Mouse (Mus musculus) embryo, embryonic 11.5 days (tissue): ENCODE measurements around the gene Rbm7.
"Not testable (repeated sequence)": the region's sequence is repeated elsewhere in the genome, so short reads cannot be mapped to it uniquely, and the experiment has no call there.

ENCODE experiments used
- DNase-seq: peaks from one replicate; pipeline ENCODE4 v3.0.0-alpha.2; 2012; ENCODE audit warnings: low read depth, low spot score

Rbm7 gene

GRCm38 (mm10) chr9:48480411-48481213, 14.5 kb downstream of the Rbm7 start, which contains the start of gene Rexo2:
Gene Rexo2 (minus strand): TSS chr9:48480623.
- DNase-seq = peak; percentile 89

- no peak for DNase-seq
Observed at GRCm38 (mm10) chr9:48479838-48480410, 15.2 kb downstream of the Rbm7 start.

GRCm38 (mm10) chr9:48478808-48479207, 16.3 kb downstream of the Rbm7 start:
- DNase-seq = no peak

DNA sequence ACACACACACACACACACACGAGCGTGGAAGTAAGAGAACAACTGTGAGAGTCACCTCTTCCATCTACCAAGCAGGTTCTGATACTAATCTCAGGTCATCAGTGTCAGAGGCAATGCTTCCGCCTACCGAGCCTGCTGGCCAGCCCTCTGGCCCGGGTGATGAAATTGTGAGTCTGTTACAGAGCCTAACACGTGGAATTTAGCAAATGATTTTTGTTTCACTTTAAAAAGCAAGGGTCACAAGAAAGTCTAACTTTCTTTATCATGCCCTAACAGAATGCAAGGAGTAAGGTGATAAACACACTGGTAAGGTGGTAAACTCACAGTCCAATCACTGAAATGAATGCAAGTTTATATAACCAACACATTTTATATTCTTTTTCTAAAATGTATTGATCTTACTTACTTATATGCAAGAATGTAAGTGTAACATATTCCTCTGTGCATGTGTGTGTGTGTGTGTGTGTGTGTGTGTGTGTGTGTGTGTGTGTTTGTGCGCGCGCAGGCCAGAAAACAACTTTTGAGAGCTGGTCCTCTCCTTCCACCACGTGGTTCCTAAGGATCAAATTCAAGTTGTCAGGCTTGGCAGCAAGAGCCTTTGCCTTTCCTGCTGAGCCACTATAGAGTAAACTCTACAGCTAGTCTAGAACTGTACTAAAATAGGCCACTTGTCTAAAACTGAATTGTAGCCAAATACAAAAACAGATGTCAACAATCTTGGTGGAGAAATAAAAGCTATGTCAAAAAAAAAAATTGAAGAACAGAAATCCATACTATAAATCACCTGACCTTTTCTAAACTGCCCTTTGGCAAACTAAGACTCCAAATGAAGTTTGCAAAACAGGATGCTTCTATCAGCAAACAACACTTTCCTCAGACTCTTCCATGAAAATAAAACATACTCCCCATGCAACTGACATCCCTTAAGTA, 18.6 kb downstream of the Rbm7 start:
- no peak for DNase-seq

DNA sequence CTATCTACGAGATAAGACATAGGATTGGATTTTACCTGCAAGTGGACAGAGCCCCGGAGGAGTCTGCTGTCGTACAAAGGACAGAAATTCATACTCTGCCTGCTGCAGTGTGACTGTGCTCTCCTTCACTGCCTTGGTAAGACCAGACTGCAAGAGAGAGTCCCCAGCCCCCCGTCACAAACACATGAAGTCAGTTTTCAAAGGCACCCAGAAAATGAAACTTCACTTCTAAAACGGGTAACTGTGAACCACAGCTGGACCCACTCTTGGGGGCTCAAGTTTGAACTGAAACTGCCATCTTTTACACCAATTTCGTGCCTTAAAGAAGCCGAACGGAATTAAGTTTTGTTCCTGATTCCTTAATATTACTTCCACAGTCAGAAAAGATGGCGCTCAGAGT, 20.7 kb downstream of the Rbm7 start:
- DNase-seq = no peak

- DNase-seq = no peak
Observed at GRCm38 (mm10) chr9:48473131-48473530, 22.0 kb downstream of the Rbm7 start.

GRCm38 (mm10) chr9:48472441-48473025, 22.6 kb downstream of the Rbm7 start:
- no peak for DNase-seq

DNA sequence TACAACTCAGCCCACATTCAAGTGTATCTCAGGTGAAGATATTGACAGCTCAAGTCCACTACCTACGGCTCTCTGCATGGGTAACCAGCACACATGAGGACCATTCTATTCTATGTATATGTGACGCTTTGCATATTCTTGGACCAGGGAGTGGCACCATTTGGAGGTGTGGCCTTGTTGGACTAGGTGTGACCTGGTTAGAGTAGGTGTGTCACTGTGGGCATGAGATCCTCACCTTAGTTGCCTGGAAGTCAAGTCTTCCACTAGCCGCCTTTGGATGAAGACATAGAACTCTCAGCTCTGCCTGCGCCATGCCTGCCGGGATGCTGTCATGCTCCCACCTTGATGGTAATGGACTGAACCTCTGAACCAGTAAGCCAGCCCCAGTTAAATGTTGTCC, 27.6 kb downstream of the Rbm7 start:
- DNase-seq = not testable (repeated sequence)

- DNase-seq = no peak
Observed at GRCm38 (mm10) chr9:48466804-48467203, 28.3 kb downstream of the Rbm7 start.

- no peak for DNase-seq
Observed at GRCm38 (mm10) chr9:48465671-48466070, 29.4 kb downstream of the Rbm7 start.

- DNase-seq = no peak
Observed at GRCm38 (mm10) chr9:48461545-48461944, 33.6 kb downstream of the Rbm7 start.

DNA sequence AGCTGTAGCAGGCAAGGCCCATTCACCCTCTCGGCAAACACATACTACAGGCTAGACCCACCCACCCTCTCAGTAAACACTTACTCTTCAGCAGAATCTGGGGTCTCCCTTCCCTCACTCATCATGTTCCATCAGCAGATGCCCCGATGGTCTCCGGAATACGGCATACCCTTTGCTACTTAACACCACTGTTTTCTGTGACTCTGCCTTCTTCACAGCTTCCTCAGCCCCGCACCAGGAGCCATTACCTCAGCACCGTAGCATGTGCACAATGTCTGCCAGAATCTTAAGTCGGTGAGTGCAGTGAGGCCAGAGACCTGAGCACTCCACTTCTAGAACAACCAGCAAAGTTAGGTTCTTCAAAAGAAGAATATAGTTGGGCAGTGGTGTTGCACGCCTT, 34.4 kb downstream of the Rbm7 start:
- no peak for DNase-seq

DNA sequence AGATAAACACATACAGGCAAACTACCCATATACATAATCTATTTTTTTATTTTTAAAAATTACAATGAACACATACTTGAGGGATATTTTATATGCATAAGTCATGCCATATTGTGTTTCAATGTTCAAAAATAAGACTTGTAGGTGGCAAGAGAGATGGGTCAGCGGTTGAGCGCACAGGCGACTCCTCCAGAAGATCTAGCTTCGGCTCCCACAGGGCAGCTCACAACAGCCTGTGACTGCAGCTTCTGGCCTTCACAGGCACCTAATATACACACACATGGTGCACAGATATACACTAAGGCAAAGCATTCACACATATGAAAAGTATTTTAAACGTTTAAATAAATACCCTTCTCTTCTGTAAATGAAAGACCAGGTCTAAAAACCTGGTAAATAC, 35.7 kb downstream of the Rbm7 start:
- DNase-seq = no peak

DNA sequence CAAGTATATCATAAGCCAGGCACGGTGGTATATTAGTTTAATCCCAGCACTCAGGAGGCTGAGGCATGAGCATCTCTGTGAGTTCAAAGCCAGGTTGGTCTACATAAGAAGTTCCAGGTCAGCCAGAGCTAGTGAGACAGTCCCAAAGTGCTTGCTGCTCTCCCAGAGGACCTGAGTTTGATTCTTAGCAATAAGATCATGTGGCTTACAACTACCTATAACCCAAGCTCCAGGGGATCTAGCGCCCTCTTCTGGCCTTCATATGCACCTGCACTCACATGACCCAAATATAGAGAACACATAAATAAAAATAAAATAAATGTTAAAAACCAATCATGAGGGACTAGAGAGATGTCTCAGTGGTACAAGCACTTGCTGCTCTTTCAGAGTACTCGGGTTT, 36.2 kb downstream of the Rbm7 start:
- no peak for DNase-seq

- no peak for DNase-seq
Observed at GRCm38 (mm10) chr9:48455961-48456360, 39.1 kb downstream of the Rbm7 start.

GRCm38 (mm10) chr9:48450066-48450465, 45.0 kb downstream of the Rbm7 start:
- DNase-seq = no peak

GRCm38 (mm10) chr9:48447783-48448209, 47.3 kb downstream of the Rbm7 start:
- DNase-seq = peak; percentile 11

GRCm38 (mm10) chr9:48444821-48445220, 50.3 kb downstream of the Rbm7 start:
- DNase-seq = no peak

DNA sequence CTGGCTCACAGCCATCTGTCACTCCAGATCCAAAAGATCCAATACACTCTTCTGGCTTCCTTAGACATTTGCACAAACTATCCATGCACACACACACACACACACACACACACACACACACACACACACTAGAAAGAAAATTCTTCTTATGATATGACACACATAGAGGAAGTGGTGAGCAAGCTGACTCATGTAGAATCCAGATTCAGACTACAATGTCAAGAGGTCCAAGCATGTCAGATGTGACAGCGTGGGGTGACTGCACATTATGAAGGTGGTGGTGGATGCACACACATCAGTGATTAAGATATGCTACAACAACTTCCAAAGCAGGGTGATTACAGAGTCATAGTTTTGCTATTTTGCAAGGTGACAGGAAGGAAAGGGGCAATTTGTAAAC, 51.2 kb downstream of the Rbm7 start:
- DNase-seq = no peak
